Mouse (Mus musculus) liver, adult 2 months (tissue): ENCODE results near the gene Zp3.

Experiments used
- CTCF ChIP-seq: fragments of 200-500 bp; IDR thresholded peaks from 2 replicates; pipeline ENCODE4 v1.5.1; 2011; ENCODE audit warnings: low read depth, low read length, control low read depth
- POLR2A ChIP-seq: fragments of 200-500 bp; IDR thresholded peaks from 2 replicates; pipeline ENCODE4 v1.6.1; 2011; ENCODE audit warnings: low read length, control low read depth; ENCODE audit not compliant: insufficient read depth; ENCODE audit errors: extremely low read depth

DNA sequence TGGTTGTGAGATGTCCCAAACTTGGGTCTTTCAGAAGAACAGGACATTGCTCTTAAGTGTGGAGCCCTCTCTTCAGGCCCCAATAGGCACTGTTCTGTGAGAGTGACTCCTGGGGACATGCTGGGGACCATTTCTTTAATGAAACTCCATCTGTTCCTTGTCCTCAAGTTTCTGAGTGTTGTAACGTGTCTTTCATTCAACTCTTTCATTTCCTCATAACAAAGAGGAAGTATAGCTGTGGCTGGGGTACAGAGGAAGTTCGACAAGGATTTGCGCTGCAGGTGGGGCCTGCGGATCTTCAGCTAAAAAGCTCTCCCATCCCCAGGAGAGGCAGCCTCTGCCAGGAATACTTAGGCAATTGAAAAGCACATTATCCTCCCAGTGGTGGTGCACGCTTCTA is 10.7 kb downstream of the Zp3 start:
- no peak for TF ChIP-seq CTCF
- no peak for TF ChIP-seq POLR2A
